Mouse (Mus musculus) monocyte, adult 59 days (primary cell): Measurements from ENCODE around the gene Hist1h2bg. TPM values are rescaled to one million over a fixed set of nuclear protein-coding genes. Genes with fewer than 3 reads are reported as not detected.

Experiments used
- total RNA-seq, 2 experiments: library from RNA; stranded (reverse); gene quantifications; one replicate each; pipeline ENCODE4 v1.2.4; 2023

The Hist1h2bg gene
- total RNA-seq, result 100 to 1,000 TPM; 418 to 452 TPM

GRCm38 (mm10) chr13:23571022-23571503, at the start of gene Hist1h2bg, which contains the start of gene Hist1h2ae:
TSS of gene Hist1h2bg (plus strand) at chr13:23571396.
TSS of gene Hist1h2ae (minus strand) at chr13:23571220.

GRCm38 (mm10) chr13:23530901-23531875, 40.0 kb upstream of the Hist1h2bg start, which contains the start of gene Hist1h4h:
TSS of gene Hist1h4h (plus strand) at chr13:23531050.

GRCm38 (mm10) chr13:23533560-23534367, 37.4 kb upstream of the Hist1h2bg start, which contains the start of gene Hist1h2af:
TSS of gene Hist1h2af (plus strand) at chr13:23533906.

GRCm38 (mm10) chr13:23535137-23536075, 35.8 kb upstream of the Hist1h2bg start, which contains the start of gene Hist1h3g:
TSS of gene Hist1h3g (plus strand) at chr13:23535422.

GRCm38 (mm10) chr13:23542999-23543607, 28.1 kb upstream of the Hist1h2bg start, which contains the start of gene Hist1h2bh:
TSS of gene Hist1h2bh (minus strand) at chr13:23543392.

GRCm38 (mm10) chr13:23543965-23544786, 27.0 kb upstream of the Hist1h2bg start, which contains the start of gene Hist1h3f:
TSS of gene Hist1h3f (plus strand) at chr13:23544052.

GRCm38 (mm10) chr13:23551146-23551834, 19.9 kb upstream of the Hist1h2bg start, which contains the start of gene Hist1h4f:
TSS of gene Hist1h4f (minus strand) at chr13:23551648.

GRCm38 (mm10) chr13:23552962-23553361, 18.2 kb upstream of the Hist1h2bg start, which contains the start of gene Hist1h1d:
TSS of gene Hist1h1d (plus strand) at chr13:23553262.

GRCm38 (mm10) chr13:23561883-23562659, 9.1 kb upstream of the Hist1h2bg start, which contains the start of gene Hist1h3e:
TSS of gene Hist1h3e (minus strand) at chr13:23562369.

GRCm38 (mm10) chr13:23573898-23574524, 2.8 kb downstream of the Hist1h2bg start, which contains the start of the genes Hist1h2bf and Hist1h2ad:
TSS of gene Hist1h2bf (minus strand) at chr13:23574196.
TSS of gene Hist1h2ad (plus strand) at chr13:23574381.

GRCm38 (mm10) chr13:23575271-23575851, 4.2 kb downstream of the Hist1h2bg start, which contains the start of gene Hist1h3d:
TSS of gene Hist1h3d (plus strand) at chr13:23575763.

GRCm38 (mm10) chr13:23581408-23582218, 10.4 kb downstream of the Hist1h2bg start, which contains the start of gene Hist1h4d:
TSS of gene Hist1h4d (plus strand) at chr13:23581598.

GRCm38 (mm10) chr13:23620733-23621531, 49.7 kb downstream of the Hist1h2bg start, which contains the start of gene Hist1h2be:
TSS of gene Hist1h2be (minus strand) at chr13:23621124.

